Mouse (Mus musculus): ENCODE data around the gene Rc3h1.
"Not testable (repeated sequence)": the region's sequence is repeated elsewhere in the genome, so short reads cannot be mapped to it uniquely, and the experiment has no call there.

Gene Rc3h1

GRCm38 (mm10) chr1:160935551-160935950 is 29.3 kb downstream of the Rc3h1 start:
- DNase-seq (ENCODE audit: extremely low read depth, low read depth, low spot score): no peak

DNA sequence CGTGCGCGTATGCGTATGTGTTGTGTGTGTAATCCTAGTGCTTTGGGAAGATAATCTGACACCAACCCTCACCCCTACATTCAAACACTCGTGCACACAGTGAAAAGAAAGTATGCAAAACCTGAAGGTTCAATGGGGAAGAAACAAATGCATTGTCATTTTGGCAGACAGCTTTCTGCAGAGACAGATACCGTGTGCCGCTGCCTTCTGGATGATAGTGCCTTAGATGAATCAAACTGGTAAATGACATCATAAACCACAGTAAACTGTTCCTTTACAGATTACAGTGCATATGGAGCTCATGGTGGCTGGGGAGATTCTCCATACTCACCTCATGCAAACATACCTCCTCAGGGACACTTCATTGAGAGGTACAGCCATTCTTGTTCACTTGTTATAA is 57.0 kb downstream of the Rc3h1 start:
- DNase-seq (ENCODE audit: extremely low read depth, low read depth, low spot score): no peak

GRCm38 (mm10) chr1:160967268-160967667 is 61.0 kb downstream of the Rc3h1 start:
- DNase-seq (ENCODE audit: extremely low read depth, low read depth, low spot score): no peak

- no peak for DNase-seq (ENCODE audit: extremely low read depth, low read depth, low spot score)
Observed at GRCm38 (mm10) chr1:160968643-160969042, 62.4 kb downstream of the Rc3h1 start.

- DNase-seq (ENCODE audit: extremely low read depth, low read depth, low spot score): no peak
Observed at GRCm38 (mm10) chr1:160978071-160978735, 72.0 kb downstream of the Rc3h1 start, which contains the start of gene Serpinc1. Serpinc1 (plus strand) TSS chr1:160978585.

DNA sequence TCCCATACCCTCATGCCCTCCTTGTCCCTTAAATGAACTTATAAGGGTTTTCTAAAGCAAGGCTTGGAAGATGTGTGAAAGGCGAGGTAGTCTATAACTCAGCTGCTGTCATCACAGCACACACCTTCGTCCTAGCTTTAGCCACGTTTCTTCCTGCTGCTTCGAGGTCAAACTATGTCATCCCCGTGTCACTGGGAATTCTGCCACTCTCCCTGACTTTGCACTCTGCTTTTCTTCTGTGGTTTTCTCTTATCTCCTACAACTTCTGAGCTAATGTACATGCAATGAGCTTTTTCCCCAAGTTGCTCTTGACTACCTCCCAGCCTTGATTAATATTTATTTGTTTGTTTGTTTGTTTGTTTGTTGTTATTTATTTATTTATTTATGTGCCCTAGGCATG is 73.8 kb downstream of the Rc3h1 start:
- DNase-seq (ENCODE audit: extremely low read depth, low read depth, low spot score): no peak

- no peak for DNase-seq (ENCODE audit: extremely low read depth, low read depth, low spot score)
Observed at GRCm38 (mm10) chr1:160980537-160981234, 74.5 kb downstream of the Rc3h1 start.

GRCm38 (mm10) chr1:160981337-160981736 is 75.1 kb downstream of the Rc3h1 start:
- DNase-seq (ENCODE audit: extremely low read depth, low read depth, low spot score): no peak

- peak; percentile 59 for DNase-seq (ENCODE audit: extremely low read depth, low read depth, low spot score)
Observed at GRCm38 (mm10) chr1:160982887-160983286, 76.7 kb downstream of the Rc3h1 start.

GRCm38 (mm10) chr1:160984731-160985130 is 78.5 kb downstream of the Rc3h1 start:
- not testable (repeated sequence) for DNase-seq (ENCODE audit: extremely low read depth, low read depth, low spot score)

DNA sequence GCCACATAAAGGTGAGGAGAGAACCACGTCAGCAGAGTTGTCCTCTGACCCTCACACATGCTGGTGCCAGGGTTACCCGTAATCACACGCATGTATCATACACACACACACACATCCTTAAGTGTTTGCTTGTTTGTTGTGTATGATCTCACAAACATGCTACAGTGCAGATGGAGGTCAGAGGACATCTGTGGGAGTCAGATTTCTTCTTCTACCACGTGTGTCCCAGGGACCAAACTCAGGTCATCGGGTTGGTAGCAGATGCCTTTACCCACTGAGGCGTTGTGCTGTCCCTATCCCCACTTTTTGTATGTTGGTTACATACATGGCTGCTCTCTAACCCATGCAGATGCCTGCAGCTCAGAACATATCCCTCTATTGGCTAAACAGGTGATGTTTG is 79.3 kb downstream of the Rc3h1 start:
- DNase-seq (ENCODE audit: extremely low read depth, low read depth, low spot score): no peak

GRCm38 (mm10) chr1:160986881-160987635 is 80.8 kb downstream of the Rc3h1 start:
- no peak for DNase-seq (ENCODE audit: extremely low read depth, low read depth, low spot score)

DNA sequence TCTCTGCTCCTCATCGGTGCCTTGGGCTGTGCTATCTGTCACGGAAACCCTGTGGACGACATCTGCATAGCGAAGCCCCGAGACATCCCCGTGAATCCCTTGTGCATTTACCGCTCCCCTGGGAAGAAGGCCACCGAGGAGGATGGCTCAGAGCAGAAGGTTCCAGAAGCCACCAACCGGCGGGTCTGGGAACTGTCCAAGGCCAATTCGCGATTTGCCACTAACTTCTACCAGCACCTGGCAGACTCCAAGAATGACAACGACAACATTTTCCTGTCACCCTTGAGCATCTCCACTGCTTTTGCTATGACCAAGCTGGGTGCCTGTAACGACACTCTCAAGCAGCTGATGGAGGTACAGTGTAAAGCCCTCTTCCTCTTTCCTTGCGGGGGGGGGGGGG is 83.2 kb downstream of the Rc3h1 start:
- DNase-seq (ENCODE audit: extremely low read depth, low read depth, low spot score): no peak

GRCm38 (mm10) chr1:160993851-160994250 is 87.6 kb downstream of the Rc3h1 start:
- no peak for DNase-seq (ENCODE audit: extremely low read depth, low read depth, low spot score)

DNA sequence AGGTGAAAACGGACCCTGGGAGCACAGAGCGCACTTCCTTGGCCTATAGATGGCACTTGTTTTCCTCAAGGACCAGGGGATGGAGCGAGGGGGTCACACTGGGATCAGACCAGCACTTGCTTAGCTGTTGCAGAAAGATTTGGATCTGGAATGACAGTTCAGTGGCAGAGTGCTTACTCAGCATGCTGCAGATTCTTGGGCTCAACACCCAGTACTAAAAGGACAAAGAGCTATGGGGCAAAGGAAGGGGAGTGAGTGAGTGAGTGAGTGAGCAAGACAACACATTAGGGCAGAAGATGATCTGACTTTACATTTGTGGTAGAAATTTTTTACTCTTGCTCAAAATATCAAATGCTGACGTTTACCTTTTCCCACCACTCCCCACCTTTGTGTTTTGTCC is 98.7 kb downstream of the Rc3h1 start:
- DNase-seq (ENCODE audit: extremely low read depth, low read depth, low spot score): no peak

- no peak for DNase-seq (ENCODE audit: extremely low read depth, low read depth, low spot score)
Observed at GRCm38 (mm10) chr1:161005526-161005925, 99.3 kb downstream of the Rc3h1 start.

- DNase-seq (ENCODE audit: extremely low read depth, low read depth, low spot score): no peak
Observed at GRCm38 (mm10) chr1:161006471-161006870, 100.3 kb downstream of the Rc3h1 start.

DNA sequence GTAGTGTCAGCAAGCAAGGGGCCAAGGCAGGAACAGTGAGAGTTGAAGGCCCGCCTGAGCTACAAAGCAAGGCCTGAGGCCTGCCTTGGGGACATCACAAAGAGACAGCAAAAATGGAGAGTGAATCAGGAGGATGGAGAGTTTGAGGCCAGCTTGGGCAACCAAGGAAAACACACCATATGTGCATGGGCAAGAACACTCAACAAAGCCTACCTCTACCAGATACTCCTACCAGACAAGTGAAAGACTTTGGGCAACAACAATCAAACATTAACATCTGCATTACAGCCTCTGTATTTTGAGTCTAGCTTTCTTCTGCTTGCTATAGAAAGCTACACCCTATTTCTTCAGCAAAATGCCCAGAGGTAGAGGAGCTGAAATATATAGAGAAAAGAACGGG is 101.8 kb downstream of the Rc3h1 start:
- no peak for DNase-seq (ENCODE audit: extremely low read depth, low read depth, low spot score)

GRCm38 (mm10) chr1:161010436-161010835 is 104.2 kb downstream of the Rc3h1 start:
- no peak for DNase-seq (ENCODE audit: extremely low read depth, low read depth, low spot score)

- no peak for DNase-seq (ENCODE audit: extremely low read depth, low read depth, low spot score)
Observed at GRCm38 (mm10) chr1:161016378-161016777, 110.2 kb downstream of the Rc3h1 start.

- DNase-seq (ENCODE audit: extremely low read depth, low read depth, low spot score): no peak
Observed at GRCm38 (mm10) chr1:161020051-161020450, 113.8 kb downstream of the Rc3h1 start.

Measured in fat pad, adult 2 months (tissue).